Mouse (Mus musculus) heart, embryonic 15.5 days (tissue): Measurements from ENCODE around the gene Ears2. TPM values are rescaled to one million over a fixed set of nuclear protein-coding genes. Genes with fewer than 3 reads are reported as not detected.

Source experiments
- ATAC-seq: fragments of 200-750 bp; cut with Nextera tagmentation; replicated peaks from 2 replicates; pipeline ENCODE4 v1.8.0; 2017; ENCODE audit warnings: low read depth, moderate TSS enrichment; ENCODE audit not compliant: insufficient number of reproducible peaks, insufficient read depth, low FRiP score
- H3K27ac ChIP-seq: fragments of 300-500 bp; sonication (generic); 2 replicates; pipeline ENCODE4 v1.5.1; 2015; ENCODE audit warnings: mild to moderate bottlenecking, inconsistent platforms
- H3K27me3 ChIP-seq: fragments of 300-500 bp; sonication (generic); 2 replicates; pipeline ENCODE4 v1.6.1; 2015; ENCODE audit warnings: inconsistent platforms
- H3K36me3 ChIP-seq: fragments of 300-500 bp; sonication (generic); 2 replicates; pipeline ENCODE4 v1.6.1; 2015; ENCODE audit warnings: mild to moderate bottlenecking, inconsistent platforms
- H3K4me1 ChIP-seq: fragments of 300-500 bp; sonication (generic); replicated peaks from 2 replicates; pipeline ENCODE4 v1.6.1; 2015; ENCODE audit warnings: inconsistent platforms
- H3K4me2 ChIP-seq: fragments of 300-500 bp; sonication (generic); 2 replicates; pipeline ENCODE4 v1.6.1; 2015; ENCODE audit warnings: inconsistent platforms, mild to moderate bottlenecking, moderate library complexity
- H3K4me3 ChIP-seq: fragments of 300-500 bp; sonication (generic); 2 replicates; pipeline ENCODE4 v1.5.1; 2015; ENCODE audit warnings: mild to moderate bottlenecking, inconsistent platforms
- H3K9ac ChIP-seq: fragments of 300-500 bp; sonication (generic); 2 replicates; pipeline ENCODE4 v1.6.1; 2015; ENCODE audit warnings: mild to moderate bottlenecking, inconsistent platforms
- H3K9me3 ChIP-seq: fragments of 300-500 bp; sonication (generic); replicated peaks from 2 replicates; pipeline ENCODE4 v1.6.1; 2016; ENCODE audit warnings: inconsistent platforms
- WGBS: fragments of 180-500 bp; shearing (Covaris S2); methylation state at CpG from one replicate; pipeline ENCODE4 v1.1.7; 2015; ENCODE audit warnings: mixed read lengths; 5-methylcytosine and 5-hydroxymethylcytosine counted together
- polyA plus RNA-seq: library from polyadenylated mRNA; unstranded; fragments of >200 nt; fragmentation: Nextera tagmentation; extraction: Ambion mirVana; gene quantifications from 2 replicates; pipeline ENCODE4 v1.2.1, GENCODE M21; 2015

Ears2 gene
- polyA plus RNA-seq, 1 experiment from 2014 or later: 39.5 TPM

DNA sequence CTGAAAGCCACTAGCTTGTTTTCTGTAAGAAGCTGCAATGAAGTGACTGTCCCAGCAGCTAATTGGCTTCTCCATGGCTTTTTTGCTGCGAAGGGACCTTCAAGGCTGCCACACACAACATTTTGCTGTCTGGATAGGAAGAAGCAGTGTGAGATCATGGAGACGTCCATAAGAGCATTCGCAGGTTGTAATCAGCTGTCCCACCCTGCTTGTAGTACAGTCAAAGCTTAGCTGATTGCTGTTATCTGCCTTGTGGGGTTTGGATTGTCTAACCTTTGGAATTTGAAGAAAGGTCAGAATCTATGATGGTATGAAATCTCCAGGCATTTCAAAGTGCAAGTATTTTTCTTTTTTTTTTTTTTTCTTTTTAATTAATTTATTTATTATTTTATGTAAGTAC lies 7.3 kb upstream of the Ears2 start:
- Histone ChIP-seq H3K9me3 (no peaks in the 10 kb centered on the region), H3K4me2 (no peak overlapping the region), H3K4me3 (no peak overlapping the region), H3K27me3 (no peaks in the 10 kb centered on the region), H3K9ac (no peak overlapping the region), H3K27ac (no peak overlapping the region), H3K4me1 (peaks cover 9% of the 10 kb centered on the region), H3K36me3 (peaks cover 87% of the 10 kb centered on the region)
- WGBS: 66% methylated on average over 3 of the region's 3 CpGs
- no peak for ATAC-seq

DNA sequence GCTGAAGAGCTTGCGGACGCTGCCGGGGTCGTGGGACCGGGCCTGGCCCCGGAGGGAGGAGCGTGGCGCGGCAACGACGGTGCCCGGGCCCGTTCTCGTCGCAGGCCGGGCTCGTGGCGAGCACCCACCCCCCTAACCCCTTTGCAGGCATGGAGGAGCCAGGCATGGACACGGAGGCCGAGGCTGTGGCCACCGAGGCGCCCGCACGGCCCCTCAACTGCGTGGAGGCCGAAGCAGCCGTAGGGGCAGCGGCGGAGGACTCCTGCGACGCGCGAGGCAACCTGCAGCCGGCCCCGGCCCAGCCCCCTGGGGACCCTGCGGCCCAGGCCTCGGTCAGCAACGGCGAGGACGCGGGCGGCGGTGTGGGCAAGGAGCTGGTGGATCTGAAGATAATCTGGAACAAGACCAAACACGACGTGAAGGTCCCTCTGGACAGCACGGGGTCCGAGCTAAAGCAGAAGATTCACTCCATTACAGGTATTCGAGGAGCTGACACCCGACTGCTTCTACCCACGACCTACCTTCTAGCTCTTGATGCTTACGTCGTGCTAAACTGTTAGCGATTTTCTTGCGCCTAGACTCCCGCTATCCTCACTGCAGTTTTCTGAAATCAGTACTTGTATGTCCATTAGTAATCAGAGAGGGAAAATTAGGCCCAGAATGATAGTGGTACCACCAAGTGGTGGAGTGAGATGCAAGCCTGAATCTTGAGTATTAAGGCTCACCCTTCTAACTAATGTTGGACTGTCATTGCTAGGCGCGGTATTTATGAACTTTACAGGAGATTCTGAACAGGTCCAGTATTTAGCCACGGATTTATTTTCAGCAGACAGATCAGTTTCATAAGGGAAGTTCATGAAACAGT lies 686 bp upstream of the Ears2 start:
- no peaks in the 10 kb centered on the region for H3K27me3 ChIP-seq
- peak overlapping the region; percentile 94 for H3K27ac ChIP-seq
- H3K4me2 ChIP-seq: peak overlapping the region; percentile 67
- no peaks in the 10 kb centered on the region for H3K9me3 ChIP-seq
- H3K4me1 ChIP-seq: peaks cover 31% of the 10 kb centered on the region
- peak; percentile 17; the same call in 1 of the 2 replicates for ATAC-seq
- under 1% methylated on average over 57 of the region's 58 CpGs for WGBS
- peak overlapping the region; percentile 86 for H3K9ac ChIP-seq
- H3K36me3 ChIP-seq: peaks cover 34% of the 10 kb centered on the region
- peak overlapping the region; percentile 86 for H3K4me3 ChIP-seq

DNA sequence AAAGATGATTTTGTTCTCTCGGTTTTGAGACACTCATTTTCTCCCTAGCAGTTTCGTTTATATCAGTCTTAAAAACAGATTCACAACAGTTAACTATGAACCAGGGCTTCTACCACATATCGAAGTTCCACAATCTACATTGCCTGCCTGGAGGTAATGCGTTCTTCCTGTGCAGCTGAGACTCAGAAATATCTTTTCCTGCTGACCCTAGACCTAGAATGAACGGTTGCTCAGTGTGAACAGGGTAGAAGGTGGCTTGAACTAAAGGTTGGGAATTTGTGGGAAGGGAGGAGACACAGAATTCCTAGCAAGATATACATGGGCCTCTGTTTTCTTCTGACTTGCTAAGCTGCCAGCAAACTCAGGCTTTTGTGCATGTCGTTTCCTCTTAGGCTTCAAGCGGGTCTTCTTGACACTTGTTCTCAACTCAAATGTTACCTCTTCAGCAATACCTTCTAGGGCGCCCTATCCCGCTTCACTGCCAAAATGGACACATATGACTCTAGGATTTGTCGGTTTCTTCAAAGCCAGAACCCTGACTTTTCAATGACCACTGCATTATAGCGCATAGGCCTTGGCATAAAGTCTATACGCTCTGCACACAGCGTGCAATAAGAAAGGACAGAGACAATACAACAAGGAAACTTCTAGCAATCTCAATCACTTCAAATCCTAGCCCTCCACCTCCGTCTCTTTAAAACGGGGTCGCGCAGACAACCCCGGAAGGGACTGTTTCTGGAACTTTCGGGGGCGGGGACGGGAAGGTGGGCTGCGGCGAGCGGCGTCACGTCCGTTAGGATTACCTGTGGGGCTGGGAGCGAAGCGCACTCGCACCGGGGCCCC lies 740 bp downstream of the Ears2 start:
- Histone ChIP-seq H3K9me3 (no peaks in the 10 kb centered on the region), H3K27me3 (no peaks in the 10 kb centered on the region), H3K9ac (peak overlapping the region; percentile 86), H3K36me3 (peaks cover 32% of the 10 kb centered on the region), H3K4me1 (peaks cover 31% of the 10 kb centered on the region), H3K4me2 (peak overlapping the region; percentile 67), H3K4me3 (peak overlapping the region; percentile 86), H3K27ac (peak overlapping the region; percentile 94)
- 14% methylated on average over 31 of the region's 31 CpGs for WGBS
- ATAC-seq: peak; percentile 56; the same call in 1 of the 2 replicates

DNA sequence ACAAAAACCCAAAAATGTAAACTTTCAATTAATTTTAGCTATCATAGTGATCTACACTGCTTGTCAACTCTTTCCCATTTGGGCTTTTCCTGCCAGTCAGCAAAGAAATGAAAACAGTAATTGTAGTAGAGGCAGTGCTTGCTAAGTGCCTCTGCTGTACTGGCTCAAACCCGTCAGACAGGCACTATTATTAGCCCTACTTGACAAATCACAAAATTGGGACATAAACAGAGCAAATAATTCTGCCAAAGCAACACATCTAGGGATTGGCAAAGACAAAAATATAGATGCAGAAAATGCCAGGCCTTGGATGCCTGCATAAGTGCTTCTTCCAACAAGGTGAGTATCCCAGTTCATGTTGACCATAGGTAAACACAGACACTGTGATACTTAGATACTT lies 1.4 kb downstream of the Ears2 start:
- peak overlapping the region; percentile 94 for H3K27ac ChIP-seq
- H3K9me3 ChIP-seq: no peaks in the 10 kb centered on the region
- 21% methylated on average over 1 of the region's 1 CpGs for WGBS
- H3K27me3 ChIP-seq: no peaks in the 10 kb centered on the region
- no peak overlapping the region; the same call in 1 of the 2 replicates for H3K9ac ChIP-seq
- no peak for ATAC-seq
- peaks cover 31% of the 10 kb centered on the region for H3K4me1 ChIP-seq
- H3K36me3 ChIP-seq: peaks cover 30% of the 10 kb centered on the region
- peak overlapping the region; percentile 67 for H3K4me2 ChIP-seq
- H3K4me3 ChIP-seq: peak overlapping the region; percentile 86; the same call in 1 of the 2 replicates

DNA sequence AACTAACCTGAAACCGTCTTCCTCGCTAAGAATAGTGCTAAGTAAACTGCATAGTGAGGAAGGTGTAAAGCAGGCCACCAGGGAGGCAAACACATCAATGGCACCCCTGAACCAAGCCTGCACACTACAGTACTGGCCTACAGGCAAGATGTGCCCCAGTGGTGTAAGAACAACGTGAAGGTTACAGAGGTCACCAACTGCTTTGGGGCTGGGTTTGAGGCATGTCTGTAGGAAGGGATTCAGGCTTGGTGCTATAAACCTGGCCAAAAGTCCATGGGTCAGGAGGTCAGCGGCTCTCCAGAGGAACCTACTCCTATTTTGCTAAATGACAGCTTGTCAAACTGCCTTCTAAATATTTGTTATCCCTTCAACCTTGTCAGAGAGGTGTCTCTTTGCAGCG lies 10.4 kb downstream of the Ears2 start:
- Histone ChIP-seq H3K9me3 (no peaks in the 10 kb centered on the region), H3K36me3 (peaks cover 35% of the 10 kb centered on the region; the same call in 1 of the 2 replicates), H3K9ac (no peak overlapping the region), H3K27me3 (no peaks in the 10 kb centered on the region), H3K4me3 (no peak overlapping the region), H3K4me2 (no peak overlapping the region), H3K4me1 (no peaks in the 10 kb centered on the region), H3K27ac (no peak overlapping the region)
- no peak for ATAC-seq
- WGBS: 82% methylated on average over 5 of the region's 5 CpGs

DNA sequence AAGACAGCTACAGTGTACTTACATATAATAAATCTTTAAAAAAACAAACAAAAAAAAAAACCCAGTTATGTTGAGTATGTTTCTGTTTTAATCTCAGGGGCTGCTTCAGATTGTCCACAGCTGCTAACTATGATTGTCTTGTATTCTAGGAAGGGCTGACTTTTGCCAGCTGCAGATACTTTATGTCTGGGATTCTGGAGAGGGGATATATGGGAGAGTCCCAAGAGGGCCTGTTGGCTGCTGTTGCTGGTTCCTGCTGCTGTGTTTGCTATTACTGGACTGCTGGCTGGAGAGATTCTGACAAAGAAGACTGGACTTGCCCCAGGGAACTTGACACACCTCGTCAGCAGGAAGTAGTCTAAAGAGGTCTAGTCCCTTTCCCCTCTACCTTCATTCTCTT lies 16.2 kb downstream of the Ears2 start:
- Histone ChIP-seq H3K4me1 (peaks cover 30% of the 10 kb centered on the region), H3K27ac (no peak overlapping the region), H3K36me3 (peaks cover 20% of the 10 kb centered on the region; the same call in 1 of the 2 replicates), H3K9ac (no peak overlapping the region), H3K4me2 (no peak overlapping the region), H3K27me3 (no peaks in the 10 kb centered on the region), H3K4me3 (no peak overlapping the region), H3K9me3 (no peaks in the 10 kb centered on the region)
- WGBS: 78% methylated on average over 1 of the region's 1 CpGs
- no peak for ATAC-seq

DNA sequence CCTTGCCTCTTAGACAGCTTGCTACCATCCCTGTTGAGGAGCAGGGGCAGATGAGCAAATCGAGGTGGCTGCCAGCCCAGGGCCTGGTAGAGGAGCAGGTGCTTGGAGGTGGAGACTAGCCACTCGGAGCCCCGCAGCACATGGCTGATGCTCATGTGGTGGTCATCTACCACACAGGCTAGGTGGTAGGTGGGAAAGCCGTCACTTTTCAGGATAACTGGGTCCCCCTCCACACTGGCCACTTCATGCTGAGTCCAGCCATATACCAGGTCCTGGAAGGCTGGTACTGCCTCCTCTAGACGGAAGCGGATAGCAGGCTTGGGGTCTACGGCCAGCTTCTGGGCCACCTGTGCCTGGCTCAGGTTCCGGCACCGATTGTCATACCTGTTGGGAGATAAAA lies 18.9 kb downstream of the Ears2 start:
- WGBS: 82% methylated on average over 9 of the region's 9 CpGs
- no peak overlapping the region for H3K4me2 ChIP-seq
- H3K9me3 ChIP-seq: no peaks in the 10 kb centered on the region
- H3K36me3 ChIP-seq: peaks cover 8% of the 10 kb centered on the region; the same call in 1 of the 2 replicates
- no peak for ATAC-seq
- H3K27me3 ChIP-seq: no peaks in the 10 kb centered on the region
- no peak overlapping the region for H3K9ac ChIP-seq
- no peak overlapping the region for H3K4me3 ChIP-seq
- peaks cover 46% of the 10 kb centered on the region for H3K4me1 ChIP-seq
- peak overlapping the region; percentile 98 for H3K27ac ChIP-seq

DNA sequence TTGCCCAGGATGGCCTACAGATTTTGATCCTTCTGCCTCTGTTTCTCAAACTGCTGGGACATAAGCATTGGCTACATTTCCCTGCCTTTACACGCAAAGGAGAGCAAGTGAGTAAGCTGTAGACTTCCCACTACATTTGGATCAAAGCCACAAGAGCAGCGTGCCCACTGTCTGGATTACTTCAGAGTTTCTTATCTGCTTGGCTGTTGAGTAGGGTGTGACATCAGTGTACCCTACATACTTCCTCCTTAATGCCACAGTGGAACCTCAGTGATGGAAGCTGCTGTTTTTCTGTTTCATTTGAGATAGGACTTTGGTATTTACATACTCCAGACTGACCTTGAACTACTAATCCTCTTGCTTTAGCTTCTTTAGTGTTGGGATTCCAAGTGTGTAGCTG lies 20.2 kb downstream of the Ears2 start:
- Histone ChIP-seq H3K9me3 (no peaks in the 10 kb centered on the region), H3K4me2 (peak overlapping the region; percentile 58), H3K4me1 (peaks cover 55% of the 10 kb centered on the region), H3K4me3 (peak overlapping the region; percentile 36), H3K9ac (peak overlapping the region; percentile 48; the same call in 1 of the 2 replicates), H3K27ac (peak overlapping the region; percentile 98), H3K27me3 (no peaks in the 10 kb centered on the region), H3K36me3 (peaks cover 9% of the 10 kb centered on the region; the same call in 1 of the 2 replicates)
- 29% methylated on average over 2 of the region's 2 CpGs for WGBS
- peak; percentile 50 for ATAC-seq

DNA sequence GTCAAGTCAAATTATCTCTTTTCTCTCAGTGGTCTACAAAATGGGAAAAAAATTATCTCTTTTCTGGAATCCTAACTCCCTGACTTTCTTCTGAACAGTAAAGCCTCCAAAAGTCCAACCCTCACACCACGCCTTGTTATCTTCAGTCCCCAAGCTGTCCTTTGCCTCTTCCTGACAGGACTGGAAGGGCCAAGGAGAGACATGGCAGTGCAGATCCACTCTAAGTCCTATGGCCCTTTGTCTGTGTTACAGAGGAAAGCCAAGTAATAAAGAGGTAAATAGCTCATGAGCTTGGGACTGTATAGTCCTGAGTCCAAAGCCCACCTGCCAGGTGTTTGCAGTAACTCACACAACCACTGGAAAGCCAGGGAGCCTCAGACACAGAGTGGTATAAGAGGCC lies 21.4 kb downstream of the Ears2 start:
- Histone ChIP-seq H3K36me3 (peaks cover 11% of the 10 kb centered on the region; the same call in 1 of the 2 replicates), H3K9ac (peak overlapping the region; percentile 48), H3K4me3 (peak overlapping the region; percentile 36), H3K4me2 (peak overlapping the region; percentile 58), H3K27ac (peak overlapping the region; percentile 98), H3K9me3 (no peaks in the 10 kb centered on the region), H3K27me3 (no peaks in the 10 kb centered on the region), H3K4me1 (peaks cover 55% of the 10 kb centered on the region)
- WGBS: 24% methylated on average over 1 of the region's 1 CpGs
- no peak for ATAC-seq

DNA sequence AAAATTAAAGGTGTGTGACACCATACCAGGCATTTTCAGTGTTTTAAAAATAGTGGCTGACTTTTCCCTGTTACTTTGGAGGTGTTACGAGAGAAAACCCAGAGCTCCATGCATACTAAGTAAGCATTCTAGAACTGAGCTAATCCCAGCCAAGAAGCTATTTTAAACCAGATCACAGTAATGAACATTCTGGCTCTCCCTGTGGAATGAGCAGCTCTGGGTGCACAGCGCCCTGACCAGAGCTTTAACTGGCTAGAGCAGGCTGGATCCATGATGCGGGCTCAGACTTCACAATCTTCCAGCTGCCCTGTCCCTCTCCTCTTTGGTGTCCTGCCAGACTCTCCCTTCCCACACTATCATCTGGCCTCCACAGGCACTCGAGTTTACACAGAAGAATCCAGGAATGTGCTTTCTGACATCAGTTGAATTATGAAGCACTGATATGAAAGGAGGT lies 21.9 kb downstream of the Ears2 start:
- H3K9me3 ChIP-seq: no peaks in the 10 kb centered on the region
- H3K27me3 ChIP-seq: no peaks in the 10 kb centered on the region
- peaks cover 16% of the 10 kb centered on the region for H3K36me3 ChIP-seq
- H3K4me2 ChIP-seq: peak overlapping the region; percentile 58
- peaks cover 55% of the 10 kb centered on the region for H3K4me1 ChIP-seq
- H3K27ac ChIP-seq: peak overlapping the region; percentile 98
- ATAC-seq: peak; percentile 88
- peak overlapping the region; percentile 36; the same call in 1 of the 2 replicates for H3K4me3 ChIP-seq
- WGBS: 33% methylated on average over 4 of the region's 4 CpGs
- no peak overlapping the region for H3K9ac ChIP-seq

DNA sequence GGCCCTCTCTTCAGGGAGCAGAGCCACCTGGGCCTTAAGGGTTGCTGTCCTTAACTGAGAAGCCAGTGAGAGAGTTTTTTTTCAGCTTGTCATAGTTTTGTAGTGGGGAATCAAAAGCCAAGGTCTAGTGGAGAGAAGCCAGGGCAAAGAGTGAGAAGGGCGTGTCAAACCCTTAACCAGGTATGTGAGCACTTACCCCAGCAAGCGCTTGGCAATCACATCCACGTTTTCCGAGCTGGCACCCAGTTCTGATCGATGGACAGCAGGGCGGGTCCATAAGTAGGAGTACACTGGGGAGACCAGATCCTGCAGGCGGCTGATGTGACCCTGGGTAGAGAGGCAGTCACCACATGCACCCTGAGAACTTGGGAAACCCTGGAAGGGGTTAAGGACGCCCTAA lies 23.0 kb downstream of the Ears2 start:
- H3K9ac ChIP-seq: no peak overlapping the region
- peaks cover 54% of the 10 kb centered on the region for H3K4me1 ChIP-seq
- peak overlapping the region; percentile 12; the same call in 1 of the 2 replicates for H3K4me3 ChIP-seq
- no peak for ATAC-seq
- no peaks in the 10 kb centered on the region for H3K9me3 ChIP-seq
- peaks cover 27% of the 10 kb centered on the region for H3K36me3 ChIP-seq
- peak overlapping the region; percentile 58 for H3K4me2 ChIP-seq
- 69% methylated on average over 8 of the region's 8 CpGs for WGBS
- H3K27me3 ChIP-seq: no peaks in the 10 kb centered on the region
- peak overlapping the region; percentile 98 for H3K27ac ChIP-seq
